Mouse (Mus musculus): ENCODE data around the gene Pvalb.

Pvalb gene

DNA sequence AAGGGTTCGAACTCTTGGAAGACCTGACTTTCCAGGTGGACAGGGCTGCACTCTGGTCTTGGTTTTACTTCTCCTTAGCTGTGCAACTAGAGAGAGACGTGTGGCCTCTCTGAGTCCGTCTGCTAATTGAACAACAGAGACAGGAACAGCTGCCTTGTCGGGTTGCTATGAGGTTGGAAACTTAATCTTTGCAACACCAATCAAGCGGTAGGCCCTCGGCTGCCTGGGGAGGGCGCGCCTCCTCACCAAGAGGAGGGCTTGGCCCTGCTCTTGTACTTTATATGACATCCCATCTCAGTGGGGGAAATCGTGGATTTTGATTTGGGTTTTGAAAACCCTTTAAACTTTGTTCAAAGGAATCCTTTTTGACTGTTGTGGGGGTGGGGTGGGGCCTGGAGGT lies 44.3 kb downstream of the Pvalb start:
- DNase-seq (ENCODE audit: low read depth, low spot score) = no peak

DNA sequence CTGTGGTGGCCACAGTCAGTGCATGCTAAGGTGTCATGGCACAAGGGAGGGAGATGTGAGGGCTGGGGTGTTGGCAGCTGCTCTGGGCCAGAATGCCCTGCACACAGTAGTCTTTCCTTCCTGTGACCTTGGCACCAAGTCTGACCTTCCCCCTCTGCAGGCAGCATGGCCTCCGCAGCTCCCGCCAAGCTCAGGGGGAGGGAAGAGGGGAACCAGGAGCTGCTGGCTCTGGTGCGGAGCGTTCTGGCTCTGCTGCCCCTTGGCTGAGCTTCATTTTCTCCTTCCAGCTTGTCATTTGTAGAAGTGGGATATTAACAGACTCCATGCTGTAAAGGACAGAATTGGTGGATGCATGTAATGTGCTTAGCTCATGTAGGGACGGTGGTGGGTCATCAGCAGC lies 47.9 kb downstream of the Pvalb start:
- no peak for DNase-seq (ENCODE audit: low read depth, low spot score)

DNA sequence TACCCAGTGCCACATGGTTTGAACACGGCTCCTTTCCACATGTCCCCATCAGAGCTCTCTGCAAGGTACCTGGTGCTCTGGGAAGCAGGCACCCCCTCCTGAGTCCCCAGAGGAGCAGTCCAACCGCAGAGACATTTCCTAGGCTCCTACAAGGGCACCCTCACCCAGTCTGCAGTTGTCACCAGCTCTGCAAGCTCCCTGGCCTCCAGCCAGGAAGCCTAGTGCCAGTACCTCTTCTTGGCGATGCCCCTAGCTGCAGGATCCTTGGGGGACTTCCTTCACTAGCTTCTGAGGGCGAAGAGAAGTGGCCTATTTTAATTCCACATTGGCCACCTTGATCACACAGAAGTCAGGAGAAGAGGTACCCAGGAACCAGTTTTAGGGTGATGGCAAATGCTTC lies 48.4 kb downstream of the Pvalb start:
- no peak for DNase-seq (ENCODE audit: low read depth, low spot score)

DNA sequence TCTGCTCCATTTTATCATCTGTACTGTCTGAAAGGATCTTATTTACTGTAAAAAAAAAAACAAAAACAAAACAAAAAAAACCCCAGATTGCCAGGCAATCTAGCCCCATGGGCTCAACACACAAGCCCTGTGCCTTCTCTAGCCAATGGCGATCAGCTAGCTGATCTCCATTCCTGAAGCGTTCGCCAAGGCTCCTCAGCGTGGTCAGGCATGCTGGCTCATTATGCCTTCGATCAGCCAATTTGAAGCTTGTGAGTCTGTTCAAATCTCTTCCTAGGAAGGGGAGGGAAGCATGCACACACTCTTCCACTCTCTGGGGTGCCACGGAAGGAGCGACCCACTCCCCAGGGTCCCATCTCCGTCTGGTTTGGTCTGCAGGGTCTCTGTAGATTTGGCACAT lies 48.9 kb downstream of the Pvalb start:
- no peak for DNase-seq (ENCODE audit: low read depth, low spot score)

DNA sequence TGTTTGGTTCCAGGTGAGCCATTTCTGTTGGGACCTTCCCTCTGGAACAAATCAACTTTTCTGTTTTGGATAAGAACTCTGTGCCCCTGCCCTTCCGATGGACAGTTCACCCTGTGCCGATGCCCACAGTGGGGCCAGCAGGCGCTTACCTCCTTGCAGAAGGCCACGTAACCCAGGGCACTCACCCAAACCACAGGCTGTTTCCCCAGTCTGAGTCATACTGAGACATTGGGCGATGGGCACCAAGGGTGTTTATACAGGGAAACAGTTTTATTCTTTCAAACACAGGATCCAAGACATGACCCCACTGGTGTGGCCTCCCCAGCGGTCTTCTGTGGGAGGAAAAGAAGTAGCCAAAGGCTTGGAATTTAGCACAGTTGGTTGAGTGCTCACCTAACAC lies 50.8 kb downstream of the Pvalb start:
- DNase-seq (ENCODE audit: low read depth, low spot score) = no peak

DNA sequence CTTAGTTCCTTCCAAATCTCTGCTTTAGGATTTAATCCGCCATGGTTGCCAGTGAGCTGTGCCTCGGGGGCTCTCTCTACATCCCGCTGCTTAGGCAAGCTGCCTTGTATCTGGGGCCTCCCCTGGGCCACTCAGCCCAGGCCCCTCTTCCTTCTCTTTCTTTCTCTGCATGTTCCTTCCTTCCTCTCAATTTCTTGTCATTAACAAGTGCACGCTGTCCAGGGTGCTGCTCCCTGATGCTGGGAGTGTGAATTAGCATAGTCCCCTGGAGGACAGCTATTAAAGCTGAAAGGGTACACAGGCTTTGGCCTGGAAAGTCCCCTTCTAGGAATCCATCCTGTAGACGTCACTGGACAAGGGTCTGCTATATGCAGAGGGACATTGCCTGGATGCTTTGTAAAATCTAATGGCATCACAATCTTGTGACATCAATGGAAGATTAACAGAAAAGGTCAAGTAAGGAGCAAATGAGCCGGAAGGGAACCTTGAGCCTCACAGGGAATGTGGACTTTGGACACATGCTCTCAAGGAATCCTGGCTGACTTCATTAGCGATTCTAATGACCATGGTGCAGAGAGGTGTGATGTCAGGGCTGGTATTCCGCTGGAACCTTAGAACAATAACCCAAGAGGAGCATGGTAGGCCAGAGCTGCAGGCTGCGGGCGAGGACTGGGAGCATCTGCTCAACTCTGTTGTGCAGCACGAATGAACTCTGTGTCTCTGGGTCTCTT lies 53.0 kb downstream of the Pvalb start:
- DNase-seq (ENCODE audit: low read depth, low spot score) = peak; percentile 21

DNA sequence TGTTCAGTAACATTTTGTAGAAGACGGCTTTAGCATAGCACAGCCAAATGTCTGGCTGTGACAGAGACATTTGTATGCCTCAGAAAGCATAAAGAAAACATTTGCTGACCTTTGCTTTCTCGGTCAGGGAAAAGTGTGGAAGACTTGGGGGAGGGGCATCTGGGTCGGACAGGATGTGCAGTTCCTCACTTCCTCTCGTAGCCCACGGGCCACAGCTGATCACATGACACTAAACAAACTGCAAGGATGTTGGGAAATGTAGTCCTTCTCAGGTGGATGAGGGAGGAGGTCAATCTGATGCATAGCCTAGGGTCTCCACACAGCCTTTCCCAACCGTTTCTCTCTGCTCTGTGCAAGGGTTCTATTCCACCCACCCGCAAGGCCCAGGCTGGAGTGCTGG lies 57.6 kb downstream of the Pvalb start:
- DNase-seq (ENCODE audit: low read depth, low spot score) = peak; percentile 79

Data from R1 (cell line).